Mouse (Mus musculus): Measurements from ENCODE around the gene Fli1.

GRCm38 (mm10) chr9:32405191-32405925 is 137.3 kb downstream of the Fli1 start:
- TF ChIP-seq TAL1 (conservative IDR thresholded peaks at IDR 0.05; ENCODE audit: low read depth, low read length) (no peak), CTCF (IDR thresholded peaks at IDR 0.05; ENCODE audit: low read depth, low read length) (no peak), GATA1 (IDR thresholded peaks at IDR 0.05; ENCODE audit: borderline replicate concordance, low read length) (no peak), GATA2 (IDR thresholded peaks at IDR 0.05; ENCODE audit: borderline replicate concordance, low read depth, low read length) (no peak), POLR2AphosphoS5 (IDR thresholded peaks at IDR 0.05; ENCODE audit: insufficient replicate concordance, low read depth, low read length) (no peak)
